Mouse (Mus musculus) mesoderm, embryonic 11.5 days (tissue): ENCODE results near the gene Sycp2.

Experiments used
- DNase-seq: peaks from one replicate; pipeline ENCODE4 v3.0.0-alpha.2; 2012; ENCODE audit warnings: low read depth, low spot score

Sycp2 gene

GRCm38 (mm10) chr2:178407053-178407815 lies at the start of gene Sycp2:
Gene Sycp2, minus strand, starts transcription at chr2:178407685.
- DNase-seq, result no peak

- DNase-seq, result peak; percentile 78
These were observed 47.4 kb upstream of the Sycp2 start for GRCm38 (mm10) chr2:178454664-178455516.

DNA sequence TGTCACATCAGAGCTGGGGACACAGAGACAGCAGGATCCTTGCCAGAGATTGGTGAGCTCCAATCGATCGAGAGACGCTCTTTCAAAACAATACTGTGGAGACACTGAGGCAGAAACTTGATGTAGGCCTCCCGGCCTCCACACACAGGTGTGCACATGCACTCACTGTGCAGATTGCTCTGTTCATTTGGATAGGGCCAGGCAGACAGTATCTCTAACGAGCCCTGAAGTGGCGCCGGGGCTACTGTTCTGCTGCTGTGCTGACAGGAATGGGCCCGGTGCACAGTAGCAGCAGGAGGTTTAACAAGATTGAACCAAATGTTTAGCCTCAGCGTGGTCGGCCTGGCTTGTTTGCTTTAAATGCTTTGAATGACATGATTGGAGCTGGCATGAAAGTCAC lies 43.5 kb upstream of the Sycp2 start:
- DNase-seq, result no peak

GRCm38 (mm10) chr2:178450236-178450635 lies 42.8 kb upstream of the Sycp2 start:
- DNase-seq, result no peak

- no peak for DNase-seq
These were observed 41.9 kb upstream of the Sycp2 start for GRCm38 (mm10) chr2:178449386-178449785.

GRCm38 (mm10) chr2:178437311-178437710 lies 29.8 kb upstream of the Sycp2 start:
- DNase-seq, result no peak

GRCm38 (mm10) chr2:178433903-178434302 lies 26.4 kb upstream of the Sycp2 start:
- no peak for DNase-seq

- no peak for DNase-seq
These were observed 26.0 kb upstream of the Sycp2 start for GRCm38 (mm10) chr2:178433495-178433894.

- DNase-seq, result no peak
These were observed 22.7 kb upstream of the Sycp2 start, which contains the start of gene Cdh26 for GRCm38 (mm10) chr2:178430231-178430630. Gene Cdh26, plus strand, starts transcription at chr2:178430531.

- no peak for DNase-seq
These were observed 21.9 kb upstream of the Sycp2 start for GRCm38 (mm10) chr2:178429426-178429825.

GRCm38 (mm10) chr2:178428676-178429075 lies 21.2 kb upstream of the Sycp2 start:
- DNase-seq, result no peak

GRCm38 (mm10) chr2:178428183-178428582 lies 20.7 kb upstream of the Sycp2 start:
- no peak for DNase-seq

DNA sequence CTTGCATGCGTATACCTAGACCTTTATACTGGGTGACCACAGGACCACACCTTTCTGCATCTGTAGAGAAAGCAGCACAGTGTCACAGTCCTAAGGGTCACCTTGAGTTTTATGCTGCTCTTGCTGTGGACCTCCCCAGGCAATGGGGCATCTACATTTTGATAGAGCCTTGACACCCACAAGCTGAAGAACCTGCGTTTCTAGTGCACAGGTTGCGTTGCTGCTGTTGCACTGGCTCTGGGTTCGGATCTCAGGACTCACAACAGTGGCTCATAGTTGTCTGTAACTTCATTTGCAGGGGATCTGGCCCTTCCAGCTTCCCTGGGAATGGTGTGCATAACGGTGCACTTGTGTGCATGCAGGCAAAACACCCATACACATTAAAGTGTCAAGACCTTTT lies 19.7 kb upstream of the Sycp2 start:
- no peak for DNase-seq

DNA sequence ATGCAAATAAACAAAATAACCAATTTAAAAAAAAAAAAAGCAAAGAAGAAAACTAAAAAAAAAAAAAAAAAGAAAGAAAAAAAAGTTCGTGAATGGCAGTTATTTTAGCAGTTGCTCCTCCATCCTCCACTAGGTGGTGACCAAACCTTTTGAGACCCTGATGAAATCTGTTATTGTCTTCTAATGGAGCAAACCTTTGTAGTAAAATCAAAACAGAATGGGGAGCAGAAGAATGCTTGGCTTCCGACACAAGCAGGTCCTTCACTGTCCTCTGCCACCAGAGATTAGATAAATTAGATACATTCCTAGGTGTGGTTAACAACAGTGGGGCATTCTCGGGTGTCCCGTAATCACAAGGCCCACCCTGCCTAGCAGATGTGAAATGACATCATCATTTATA lies 18.7 kb upstream of the Sycp2 start:
- peak; percentile 46 for DNase-seq

- no peak for DNase-seq
These were observed 15.7 kb upstream of the Sycp2 start for GRCm38 (mm10) chr2:178423223-178423622.

DNA sequence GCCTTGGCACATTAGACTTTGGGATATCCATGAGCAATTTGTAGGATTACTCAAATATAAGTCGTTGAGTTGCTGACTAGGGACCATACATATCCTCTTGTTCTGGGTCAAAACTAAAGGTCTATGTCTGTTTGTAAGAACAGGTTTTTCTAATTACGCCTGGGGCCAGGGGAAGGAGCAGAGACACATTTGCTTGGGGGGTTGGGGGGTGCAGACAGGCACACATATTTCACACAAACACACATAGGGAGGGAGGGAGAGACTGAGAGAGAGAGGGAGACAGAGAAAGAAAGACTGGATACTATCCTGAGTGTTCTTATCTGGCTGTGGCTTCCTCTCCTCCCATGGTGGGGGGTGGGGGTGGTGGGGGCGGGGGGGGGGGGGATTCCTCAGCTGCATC lies 14.7 kb upstream of the Sycp2 start:
- peak; percentile 47 for DNase-seq

GRCm38 (mm10) chr2:178421603-178422002 lies 14.1 kb upstream of the Sycp2 start:
- no peak for DNase-seq

DNA sequence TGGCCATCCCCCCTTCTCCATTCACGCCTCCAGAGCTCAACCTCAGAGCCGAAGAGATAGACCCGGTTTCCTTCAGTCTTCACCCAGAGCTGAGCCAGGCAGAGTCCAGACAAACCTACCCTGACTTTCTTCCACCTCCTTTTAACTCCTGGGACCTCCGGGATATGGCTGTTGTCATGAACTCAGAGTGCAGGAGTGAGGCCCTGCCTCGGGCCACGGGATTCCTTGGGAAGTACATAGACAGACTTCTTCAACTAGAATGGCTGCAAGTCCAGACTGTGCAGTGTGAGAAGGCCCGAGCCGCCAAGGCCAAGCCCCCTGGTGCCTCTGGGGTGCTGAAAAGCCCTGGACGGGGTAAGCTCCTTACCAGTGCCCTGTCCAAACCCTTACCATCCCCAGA lies 13.1 kb upstream of the Sycp2 start:
- DNase-seq, result no peak

DNA sequence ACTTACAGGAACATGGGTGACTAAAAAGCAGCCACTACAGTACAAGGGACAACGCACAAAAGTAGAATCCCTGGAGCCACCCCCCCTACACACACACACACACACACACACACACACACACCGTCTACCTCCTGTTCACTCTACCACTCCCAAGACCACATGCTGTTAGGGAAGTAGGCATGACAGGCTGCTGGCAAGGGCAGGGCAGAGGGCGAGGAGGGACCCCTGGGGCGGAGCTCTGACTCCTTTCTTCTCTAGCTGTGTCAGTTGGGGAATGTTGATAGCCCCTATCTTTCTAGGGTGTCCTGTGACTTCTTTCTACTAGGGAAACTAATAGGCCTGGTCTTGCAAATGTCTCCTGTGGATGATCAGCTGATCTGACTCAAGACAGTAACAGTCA lies 9.5 kb upstream of the Sycp2 start:
- DNase-seq, result no peak

DNA sequence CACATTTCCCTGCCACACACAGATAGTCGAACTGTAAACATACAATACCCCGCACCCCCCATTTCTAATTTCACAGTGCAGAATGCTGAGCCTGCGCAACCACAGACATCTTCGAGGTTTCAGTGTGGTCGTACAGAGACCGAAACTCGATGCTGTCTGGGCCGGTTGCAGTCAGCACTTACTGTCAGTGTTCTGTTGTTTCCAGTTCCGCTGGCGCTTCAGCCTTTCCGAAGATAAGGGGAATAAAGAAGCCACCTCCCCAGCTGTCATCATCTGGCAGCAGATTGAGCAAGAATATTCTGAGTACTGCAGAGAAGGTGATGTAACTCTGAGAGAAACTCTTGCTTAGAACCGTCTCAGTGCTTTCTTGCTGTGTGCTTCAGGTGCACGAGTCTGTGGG lies 8.9 kb upstream of the Sycp2 start:
- no peak for DNase-seq

DNA sequence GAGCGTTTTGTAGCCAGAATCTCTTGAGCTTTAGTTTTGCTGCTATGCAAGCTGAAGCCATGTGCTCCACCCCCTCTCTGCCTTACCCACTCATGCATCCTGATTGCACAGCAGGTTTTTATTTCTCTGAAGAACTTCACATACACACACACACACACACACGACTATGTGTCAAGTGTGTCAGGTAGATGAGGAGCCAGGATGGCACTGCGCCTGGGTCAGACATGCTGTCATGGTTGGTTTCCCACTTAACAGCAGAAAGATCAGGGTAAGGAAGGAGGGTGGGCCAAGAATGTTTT lies 7.6 kb upstream of the Sycp2 start:
- no peak for DNase-seq

DNA sequence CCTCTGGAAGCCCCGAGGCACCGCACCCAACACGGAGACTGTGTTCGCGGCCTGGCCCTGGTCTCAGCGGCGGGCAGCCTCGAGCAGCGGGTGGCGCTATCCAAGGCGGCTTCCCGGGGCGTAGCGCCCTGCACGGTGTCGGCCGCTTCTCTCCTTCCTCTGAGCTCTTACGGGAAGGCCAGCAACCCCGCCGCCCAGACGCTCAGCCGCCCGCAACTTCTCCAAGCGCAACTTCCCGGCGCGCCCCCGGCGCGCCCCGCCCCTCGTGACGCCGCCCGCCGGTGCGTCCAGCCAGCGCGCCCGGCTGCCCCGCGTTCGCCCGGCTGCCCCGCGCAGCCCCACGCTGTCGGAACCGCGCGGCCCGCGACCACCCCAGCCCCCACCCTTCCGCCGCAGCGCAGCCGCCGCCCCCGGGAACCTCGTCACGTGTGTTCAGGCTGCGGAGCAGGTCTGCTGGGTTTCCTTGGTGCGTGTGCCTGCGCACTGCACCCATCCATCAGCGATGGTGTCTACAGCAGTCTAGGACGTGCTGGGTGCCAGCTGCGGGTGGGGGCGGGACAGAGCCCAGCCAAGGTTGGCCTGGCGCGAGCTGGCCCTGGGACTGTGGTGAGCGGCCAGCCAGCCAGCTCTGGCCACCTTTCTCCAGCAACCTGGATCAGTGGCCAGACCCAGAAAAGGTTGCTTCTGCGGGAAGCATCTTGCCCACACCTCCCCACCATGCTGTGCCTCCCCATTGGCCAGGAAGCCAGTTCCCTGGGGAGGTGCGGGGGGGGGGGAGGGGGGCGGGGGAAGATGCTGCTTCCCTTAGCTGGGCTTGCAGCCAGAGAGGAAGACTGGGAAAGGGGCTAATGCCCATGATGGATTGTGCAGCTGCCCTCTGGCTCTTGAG lies 7.0 kb upstream of the Sycp2 start, which contains the start of the genes Ppp1r3d and Fam217b:
Gene Ppp1r3d, minus strand, starts transcription at position 212 of the 889 bp plus-strand sequence.
Gene Fam217b, plus strand, starts transcription at position 264 of the 889 bp plus-strand sequence.
- peak; percentile 60 for DNase-seq
